Mouse (Mus musculus): Measurements from ENCODE around the gene Tcaim. TPM values are rescaled to one million over a fixed set of nuclear protein-coding genes. Genes with fewer than 3 reads are reported as not detected.

Tcaim gene
- 14.4 to 19.7 TPM (median 16.9 TPM) in 4 replicates for total RNA-seq (2023; ENCODE audit: inconsistent age)

GRCm38 (mm10) chr9:122805053-122805844 is at the start of gene Tcaim:
Gene Tcaim (plus strand): TSS chr9:122805539.

GRCm38 (mm10) chr9:122843760-122844159 is 38.4 kb downstream of the Tcaim start, which contains the start of gene Gm35549:
Gene Gm35549 (minus strand): TSS chr9:122844035.

GRCm38 (mm10) chr9:122865697-122866166 is 60.4 kb downstream of the Tcaim start, which contains the start of gene Zfp445:
Gene Zfp445 (minus strand): TSS chr9:122866006.

GRCm38 (mm10) chr9:122885385-122885784 is 80.0 kb downstream of the Tcaim start, which contains the start of gene Zkscan7:
Gene Zkscan7 (plus strand): TSS chr9:122885685.

Other genes with a start within 250 kb of the Tcaim start
- not detected in 4 replicates for gene Topaz1, start 58.2 kb upstream of the Tcaim start, total RNA-seq (2023; ENCODE audit: inconsistent age)
- not detected in 4 replicates for gene Gm35549, start 38.5 kb downstream of the Tcaim start, total RNA-seq (2023; ENCODE audit: inconsistent age)
- gene Zfp445, start 60.5 kb downstream of the Tcaim start, total RNA-seq (2023; ENCODE audit: inconsistent age) = 120 to 148 TPM (median 132 TPM) in 4 replicates
- 2.6 to 4.5 TPM (median 4.0 TPM) in 4 replicates for gene Zkscan7, start 80.1 kb downstream of the Tcaim start, total RNA-seq (2023; ENCODE audit: inconsistent age)
- gene Zfp105, start 117.5 kb downstream of the Tcaim start, total RNA-seq (2023; ENCODE audit: inconsistent age) = 0.42 TPM in 1 of 4 replicates, not detected in the others
- gene 1110059G10Rik, start 145.5 kb downstream of the Tcaim start, total RNA-seq (2023; ENCODE audit: inconsistent age) = 40.3 to 49.8 TPM (median 45.0 TPM) in 4 replicates
- 3.4 to 7.5 TPM (median 5.4 TPM) in 4 replicates for gene Kif15, start 145.5 kb downstream of the Tcaim start, total RNA-seq (2023; ENCODE audit: inconsistent age)
- 13.5 to 18.0 TPM (median 17.4 TPM) in 4 replicates for gene Tmem42, start 215.8 kb downstream of the Tcaim start, total RNA-seq (2023; ENCODE audit: inconsistent age)
- 0.54 TPM in 1 of 4 replicates, not detected in the others for gene Tgm4, start 229.2 kb downstream of the Tcaim start, total RNA-seq (2023; ENCODE audit: inconsistent age)